Mouse (Mus musculus) hindbrain, embryonic 13.5 days (tissue): ENCODE data around the gene Pcna. TPM values are rescaled to one million over a fixed set of nuclear protein-coding genes. Genes with fewer than 3 reads are reported as not detected.
"Not testable (repeated sequence)": the region's sequence is repeated elsewhere in the genome, so short reads cannot be mapped to it uniquely, and the experiment has no call there.

Experiments
- ATAC-seq: fragments of 200-750 bp; cut with Nextera tagmentation; 2 replicates; pipeline ENCODE4 v1.8.0; 2017; ENCODE audit warnings: moderate TSS enrichment; ENCODE audit not compliant: low FRiP score
- H3K27ac ChIP-seq: fragments of 300-500 bp; sonication (generic); 2 replicates; pipeline ENCODE4 v1.5.1; 2015; ENCODE audit warnings: inconsistent platforms, mild to moderate bottlenecking, moderate library complexity
- H3K27me3 ChIP-seq: fragments of 300-500 bp; sonication (generic); 2 replicates; pipeline ENCODE4 v1.6.1; 2015; ENCODE audit warnings: mild to moderate bottlenecking, inconsistent platforms
- H3K36me3 ChIP-seq: fragments of 300-500 bp; sonication (generic); 2 replicates; pipeline ENCODE4 v1.6.1; 2015; ENCODE audit warnings: mild to moderate bottlenecking, inconsistent platforms
- H3K4me1 ChIP-seq: fragments of 300-500 bp; sonication (generic); replicated peaks from 2 replicates; pipeline ENCODE4 v1.6.1; 2015; ENCODE audit warnings: inconsistent platforms
- H3K4me2 ChIP-seq: fragments of 300-500 bp; sonication (generic); 2 replicates; pipeline ENCODE4 v1.6.1; 2015; ENCODE audit warnings: inconsistent platforms, mild to moderate bottlenecking, moderate library complexity
- H3K4me3 ChIP-seq: fragments of 300-500 bp; sonication (generic); 2 replicates; pipeline ENCODE4 v1.5.1; 2015; ENCODE audit warnings: mild to moderate bottlenecking, inconsistent platforms
- H3K9ac ChIP-seq: fragments of 300-500 bp; sonication (generic); 2 replicates; pipeline ENCODE4 v1.6.1; 2015; ENCODE audit warnings: mild to moderate bottlenecking, inconsistent platforms
- H3K9me3 ChIP-seq: fragments of 300-500 bp; sonication (generic); 2 replicates; pipeline ENCODE4 v1.6.1; 2016; ENCODE audit warnings: inconsistent platforms
- WGBS: fragments of 180-500 bp; shearing (Covaris S2); methylation state at CpG from one replicate; pipeline ENCODE4 v1.1.7; 2015; 5-methylcytosine and 5-hydroxymethylcytosine counted together
- polyA plus RNA-seq: library from polyadenylated mRNA; unstranded; fragments of >200 nt; fragmentation: Nextera tagmentation; extraction: Ambion mirVana; gene quantifications from 2 replicates; pipeline ENCODE4 v1.2.1, GENCODE M21; 2015

Pcna gene
- polyA plus RNA-seq, 1 experiment from 2014 or later, result 115 TPM

DNA sequence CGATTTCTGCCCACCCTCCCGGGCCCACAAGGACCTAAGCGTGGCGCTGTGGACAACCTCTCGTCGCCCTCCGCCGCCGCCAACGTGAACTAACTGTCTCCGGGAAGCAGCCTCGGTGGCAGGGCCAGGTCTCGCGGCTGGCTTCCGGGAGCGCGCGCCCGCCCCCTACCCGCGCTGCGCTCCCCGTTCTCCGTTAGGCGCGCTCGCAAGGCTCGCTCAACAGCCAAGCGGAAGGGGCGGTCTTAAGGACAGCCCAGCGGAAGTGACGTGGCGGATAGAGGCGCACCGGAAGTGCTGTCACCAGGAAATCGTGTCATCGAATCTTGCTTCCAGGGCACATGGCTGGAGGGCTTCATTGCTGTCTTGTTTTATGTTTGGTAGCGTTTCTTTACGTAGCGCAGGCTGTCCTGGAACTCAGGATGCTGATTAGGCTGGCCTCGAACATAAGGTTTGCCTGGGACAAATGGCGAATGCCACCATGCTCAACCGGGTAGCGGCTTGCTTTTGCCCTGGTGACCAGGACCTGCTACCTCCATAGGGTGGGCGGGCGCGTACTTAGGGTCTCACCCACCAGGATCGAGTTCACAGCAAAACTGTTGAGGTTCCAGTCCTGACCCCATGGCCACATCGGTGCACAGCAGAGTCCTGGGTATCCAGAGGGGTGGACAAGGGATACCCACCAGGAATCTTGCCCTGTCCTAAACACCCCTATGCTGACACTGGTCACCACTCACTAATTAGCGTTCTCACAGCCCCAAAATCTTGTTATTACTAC lies 5.4 kb downstream of the Pcna start, which contains the start of gene Tmem230:
Gene Tmem230, minus strand, starts transcription at position 269 of the 775 bp plus-strand sequence.
- H3K4me1 ChIP-seq, result peaks cover 32% of the 10 kb centered on the region
- H3K27ac ChIP-seq, result peak within 1 kb of the TSS; percentile 85
- H3K4me2 ChIP-seq, result peak within 1 kb of the TSS; percentile 93
- H3K9ac ChIP-seq, result peak within 1 kb of the TSS; percentile 73
- H3K4me3 ChIP-seq, result peak within 1 kb of the TSS; percentile 60
- H3K27me3 ChIP-seq, result no peaks in the 10 kb centered on the region
- peaks cover 17% of the 10 kb centered on the region for H3K36me3 ChIP-seq
- H3K9me3 ChIP-seq, result no peaks in the 10 kb centered on the region
- 5% methylated on average over 50 of the region's 50 CpGs for WGBS
- peak; percentile 94 for ATAC-seq

DNA sequence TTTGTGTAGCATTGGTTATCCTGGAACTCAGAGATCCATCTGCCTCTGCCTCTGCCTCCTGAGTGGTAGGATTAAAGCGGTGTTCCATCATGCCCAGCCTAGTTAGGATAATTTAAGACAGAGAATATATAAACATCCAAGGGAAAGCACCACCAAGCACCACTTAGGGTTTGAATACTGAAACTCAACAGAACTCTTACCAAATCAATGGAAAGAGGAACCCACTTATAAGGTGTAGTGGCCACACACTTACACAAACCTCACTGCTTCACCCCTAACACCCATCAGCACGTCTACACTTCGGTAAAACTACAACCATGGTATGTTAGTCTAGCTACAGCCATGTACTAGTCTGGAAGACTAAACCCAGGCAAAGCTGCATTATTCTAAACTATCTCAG lies 9.7 kb downstream of the Pcna start:
- WGBS, result 95% methylated on average over 3 of the region's 3 CpGs
- H3K27me3 ChIP-seq, result no peaks in the 10 kb centered on the region
- no peaks in the 10 kb centered on the region for H3K9me3 ChIP-seq

DNA sequence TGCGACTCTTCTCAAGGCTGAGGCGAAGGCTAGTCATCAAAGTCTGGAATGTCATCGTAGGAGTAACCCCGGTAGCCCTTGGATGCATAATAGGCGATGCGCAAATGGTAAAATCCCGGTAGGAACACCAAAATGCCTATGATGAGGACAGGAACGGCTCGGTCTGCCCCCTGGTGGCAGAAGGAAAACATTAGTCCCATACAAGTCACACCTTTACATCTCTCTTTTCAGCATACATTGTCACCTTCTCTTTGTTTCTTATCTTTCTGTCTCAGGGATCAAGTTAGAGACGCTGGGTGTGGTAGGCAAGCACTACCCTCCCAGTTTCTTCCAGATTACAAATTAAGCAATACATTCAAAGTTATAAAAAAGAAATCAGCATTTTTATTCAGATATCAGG lies 12.7 kb downstream of the Pcna start:
- not testable (repeated sequence) for ATAC-seq, H3K27me3 ChIP-seq, H3K9ac ChIP-seq, H3K4me2 ChIP-seq, H3K27ac ChIP-seq, H3K4me1 ChIP-seq, H3K9me3 ChIP-seq, H3K4me3 ChIP-seq
- WGBS, result 35% methylated on average over 10 of the region's 10 CpGs
- H3K36me3 ChIP-seq, result peaks cover 21% of the 10 kb centered on the region

More for the DNA sequence above, 9.7 kb downstream of the Pcna start:
- Histone ChIP-seq H3K4me2 (no peak overlapping the region), H3K27ac (no peak overlapping the region), H3K9ac (no peak overlapping the region), H3K4me3 (no peak overlapping the region), H3K4me1 (peaks cover 14% of the 10 kb centered on the region), H3K36me3 (peaks cover 21% of the 10 kb centered on the region)
- ATAC-seq, result no peak

DNA sequence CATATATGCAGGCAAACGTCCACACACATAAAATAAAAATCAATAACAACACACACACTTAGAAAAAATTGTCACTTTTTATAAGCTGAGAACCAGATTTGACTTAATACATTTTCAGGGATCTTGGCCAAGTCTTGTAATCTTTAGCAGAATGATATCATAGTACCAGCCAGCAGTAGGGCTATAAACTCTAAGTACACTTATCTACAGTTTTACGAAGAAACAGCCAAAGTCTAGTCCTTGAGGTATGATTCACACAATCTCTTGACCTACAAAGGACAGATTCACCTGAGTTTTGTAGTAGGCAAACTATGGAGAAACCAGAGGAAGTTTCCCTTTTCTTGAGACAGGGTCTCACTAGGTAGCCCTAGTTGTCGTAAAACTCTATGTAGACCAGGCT lies 13.7 kb downstream of the Pcna start:
- H3K4me1 ChIP-seq, H3K27ac ChIP-seq, ATAC-seq, H3K9me3 ChIP-seq, H3K9ac ChIP-seq, H3K4me2 ChIP-seq, H3K27me3 ChIP-seq, H3K4me3 ChIP-seq: not testable (repeated sequence)
- 89% methylated on average over 3 of the region's 3 CpGs for WGBS
- peaks cover 16% of the 10 kb centered on the region for H3K36me3 ChIP-seq

DNA sequence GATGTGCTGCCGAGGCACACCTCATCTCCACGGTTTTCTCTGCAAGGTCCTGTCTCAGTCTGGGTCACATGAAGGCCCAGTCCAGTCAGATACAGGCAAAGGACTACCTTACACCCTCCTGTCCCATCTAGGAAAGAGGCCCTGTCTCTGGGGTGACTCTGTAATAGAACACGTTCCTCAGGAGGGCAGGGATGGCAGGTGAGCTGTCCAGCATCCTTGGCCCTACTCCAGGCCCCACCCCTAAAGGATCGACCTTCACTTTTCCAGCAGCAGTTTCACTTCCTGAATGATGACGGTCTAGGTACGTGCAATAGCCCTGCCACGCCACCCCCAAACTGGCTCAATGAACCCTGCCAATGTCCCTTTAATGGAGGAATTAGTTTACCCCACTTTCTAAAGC lies 17.1 kb downstream of the Pcna start:
- no peak overlapping the region for H3K4me2 ChIP-seq
- no peak for ATAC-seq
- H3K27ac ChIP-seq, result no peak overlapping the region
- no peaks in the 10 kb centered on the region for H3K27me3 ChIP-seq
- H3K36me3 ChIP-seq, result no peaks in the 10 kb centered on the region
- no peaks in the 10 kb centered on the region for H3K9me3 ChIP-seq
- no peak overlapping the region for H3K9ac ChIP-seq
- WGBS, result 85% methylated on average over 7 of the region's 7 CpGs
- no peak overlapping the region for H3K4me3 ChIP-seq
- H3K4me1 ChIP-seq, result no peaks in the 10 kb centered on the region

DNA sequence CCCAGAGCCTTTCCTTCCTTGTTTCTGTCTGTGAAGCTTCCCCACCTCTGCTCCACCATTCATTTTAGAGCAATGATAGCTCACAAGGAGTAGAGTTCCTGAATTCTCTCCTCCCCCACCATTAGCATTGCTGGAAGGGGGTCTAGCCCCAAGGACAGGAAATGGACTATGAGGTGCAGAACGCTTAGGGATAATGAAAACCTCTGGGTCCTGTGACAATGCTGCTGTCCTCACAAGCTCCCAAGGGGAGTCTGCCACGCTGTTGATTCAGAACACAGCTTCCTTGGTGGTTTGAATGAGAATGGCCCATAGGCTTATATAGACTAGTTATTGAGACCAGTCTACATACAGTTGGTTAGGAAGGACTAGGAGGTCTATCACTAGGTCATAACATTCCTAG lies 17.8 kb downstream of the Pcna start:
- Histone ChIP-seq H3K4me1 (no peaks in the 10 kb centered on the region), H3K4me3 (no peak overlapping the region), H3K9ac (no peak overlapping the region), H3K4me2 (no peak overlapping the region), H3K27me3 (no peaks in the 10 kb centered on the region), H3K36me3 (no peaks in the 10 kb centered on the region), H3K27ac (no peak overlapping the region), H3K9me3 (no peaks in the 10 kb centered on the region)
- WGBS, result 73% methylated on average over 2 of the region's 2 CpGs
- no peak for ATAC-seq

DNA sequence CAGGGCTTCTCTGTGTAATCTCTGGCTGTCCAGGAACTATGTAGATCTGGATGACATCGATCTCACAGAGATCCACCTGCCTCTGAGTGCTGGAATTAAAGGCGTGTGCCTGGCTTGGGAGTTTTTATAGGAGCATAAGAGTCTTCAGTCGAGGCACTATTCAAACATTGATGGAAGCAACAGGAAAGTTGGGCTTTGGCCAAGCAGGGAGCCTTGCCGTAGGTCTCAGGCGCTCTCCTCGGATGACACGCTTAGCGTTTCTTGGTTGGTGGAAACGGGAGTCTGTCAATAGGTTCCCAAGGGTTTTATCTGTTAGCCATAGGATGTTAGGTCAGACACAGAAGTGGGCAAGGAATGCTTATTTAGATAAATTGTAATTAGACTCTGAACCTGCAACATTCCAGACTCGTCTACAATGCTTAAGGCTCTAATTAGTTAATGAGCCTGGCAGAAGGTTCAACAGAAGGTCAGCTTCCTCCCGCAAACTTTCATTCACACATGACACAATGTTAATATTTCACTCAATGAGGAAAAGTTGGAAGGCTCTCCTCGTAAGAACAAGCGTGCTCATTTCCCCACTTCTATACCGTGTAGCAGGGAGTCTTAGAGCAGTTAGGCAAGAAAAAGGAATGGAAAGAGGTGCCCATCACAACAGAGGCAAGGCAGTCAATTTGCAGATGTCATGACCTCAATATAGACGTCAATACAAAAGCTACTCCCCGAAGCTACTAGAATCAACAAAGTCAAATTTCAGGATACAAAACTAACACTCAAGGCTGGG lies 18.9 kb downstream of the Pcna start:
- no peak for ATAC-seq
- Histone ChIP-seq H3K27me3 (no peaks in the 10 kb centered on the region), H3K36me3 (no peaks in the 10 kb centered on the region), H3K4me3 (no peak overlapping the region), H3K27ac (no peak overlapping the region), H3K9ac (no peak overlapping the region), H3K4me1 (no peaks in the 10 kb centered on the region), H3K9me3 (no peaks in the 10 kb centered on the region), H3K4me2 (no peak overlapping the region)
- WGBS, result 78% methylated on average over 16 of the region's 16 CpGs

DNA sequence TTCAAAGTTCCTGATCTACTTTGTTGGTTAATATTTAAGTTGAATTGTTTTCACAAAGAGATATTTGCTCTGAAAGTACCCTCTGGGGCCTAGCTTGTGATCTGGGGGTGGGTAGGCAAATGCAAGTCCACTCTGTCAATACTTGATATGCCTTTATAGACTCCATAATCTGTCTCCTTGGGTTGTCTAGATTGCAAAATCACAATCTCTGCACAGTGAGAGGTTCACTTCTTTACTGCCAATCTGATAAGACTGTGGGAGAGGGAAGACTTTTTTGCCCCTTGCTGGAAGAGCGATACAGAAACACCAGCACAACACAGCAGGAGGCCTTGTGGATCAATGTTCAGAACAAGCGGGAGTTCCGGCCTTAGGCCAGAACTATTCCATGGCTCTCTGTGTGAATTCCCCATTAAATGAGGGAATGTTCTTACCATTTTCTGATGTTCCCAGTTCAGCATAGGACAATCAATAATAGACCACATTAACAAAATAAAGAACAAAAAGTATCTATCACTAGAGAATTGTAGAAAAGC lies 20.6 kb downstream of the Pcna start:
- no peak overlapping the region for H3K4me2 ChIP-seq
- H3K9me3 ChIP-seq, result no peaks in the 10 kb centered on the region
- ATAC-seq, result no peak
- H3K9ac ChIP-seq, result no peak overlapping the region
- H3K36me3 ChIP-seq, result no peaks in the 10 kb centered on the region
- H3K4me1 ChIP-seq, result no peaks in the 10 kb centered on the region
- no peak overlapping the region for H3K4me3 ChIP-seq
- no peak overlapping the region for H3K27ac ChIP-seq
- no peaks in the 10 kb centered on the region for H3K27me3 ChIP-seq
- 67% methylated on average over 3 of the region's 3 CpGs for WGBS

DNA sequence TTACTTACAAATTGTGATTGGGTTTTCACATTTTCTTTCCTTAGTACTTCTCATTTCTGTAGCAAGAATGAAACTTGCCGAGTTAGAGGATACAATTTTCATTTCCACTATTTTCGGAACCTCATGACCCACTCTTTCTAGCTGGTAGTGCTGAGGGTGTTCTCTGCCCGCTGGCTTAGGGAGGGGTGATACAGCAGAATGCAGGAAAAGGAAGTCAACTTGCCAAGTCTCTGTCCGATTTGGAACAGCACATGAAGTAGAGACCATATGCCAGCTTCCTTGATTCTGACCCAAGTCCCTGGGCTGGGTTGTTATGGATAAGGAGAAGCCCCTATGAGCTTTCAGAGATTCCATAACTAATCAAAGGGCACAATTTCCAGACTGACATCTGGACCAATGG lies 28.8 kb downstream of the Pcna start:
- Histone ChIP-seq H3K27me3 (no peaks in the 10 kb centered on the region), H3K36me3 (no peaks in the 10 kb centered on the region), H3K4me2 (no peak overlapping the region), H3K9ac (no peak overlapping the region), H3K4me1 (no peaks in the 10 kb centered on the region), H3K9me3 (no peaks in the 10 kb centered on the region), H3K4me3 (no peak overlapping the region), H3K27ac (no peak overlapping the region)
- ATAC-seq, result no peak
- 88% methylated on average over 4 of the region's 4 CpGs for WGBS

DNA sequence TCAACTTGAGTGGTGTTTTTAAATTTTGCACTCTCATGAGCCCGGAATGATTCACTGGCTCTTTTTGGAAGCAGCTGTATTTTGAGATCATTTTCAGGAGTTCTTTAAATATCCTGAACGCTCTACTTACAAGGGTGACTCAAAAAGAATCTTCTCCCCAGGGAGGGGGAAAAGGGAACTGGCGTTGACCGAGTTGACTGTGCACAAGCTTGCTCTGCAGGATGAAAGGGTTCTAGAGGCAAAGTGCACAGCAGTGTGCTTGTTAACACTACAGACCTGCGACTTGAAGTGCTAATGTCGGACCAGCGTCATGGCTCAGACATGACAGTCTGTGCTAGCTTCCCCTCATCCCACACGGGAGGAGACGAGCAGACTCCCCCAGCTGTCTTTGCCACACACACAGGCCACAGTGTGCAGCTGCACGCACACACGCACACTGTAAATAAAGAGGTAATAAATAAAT lies 31.5 kb downstream of the Pcna start:
- H3K4me1 ChIP-seq, result no peaks in the 10 kb centered on the region
- H3K36me3 ChIP-seq, result no peaks in the 10 kb centered on the region

DNA sequence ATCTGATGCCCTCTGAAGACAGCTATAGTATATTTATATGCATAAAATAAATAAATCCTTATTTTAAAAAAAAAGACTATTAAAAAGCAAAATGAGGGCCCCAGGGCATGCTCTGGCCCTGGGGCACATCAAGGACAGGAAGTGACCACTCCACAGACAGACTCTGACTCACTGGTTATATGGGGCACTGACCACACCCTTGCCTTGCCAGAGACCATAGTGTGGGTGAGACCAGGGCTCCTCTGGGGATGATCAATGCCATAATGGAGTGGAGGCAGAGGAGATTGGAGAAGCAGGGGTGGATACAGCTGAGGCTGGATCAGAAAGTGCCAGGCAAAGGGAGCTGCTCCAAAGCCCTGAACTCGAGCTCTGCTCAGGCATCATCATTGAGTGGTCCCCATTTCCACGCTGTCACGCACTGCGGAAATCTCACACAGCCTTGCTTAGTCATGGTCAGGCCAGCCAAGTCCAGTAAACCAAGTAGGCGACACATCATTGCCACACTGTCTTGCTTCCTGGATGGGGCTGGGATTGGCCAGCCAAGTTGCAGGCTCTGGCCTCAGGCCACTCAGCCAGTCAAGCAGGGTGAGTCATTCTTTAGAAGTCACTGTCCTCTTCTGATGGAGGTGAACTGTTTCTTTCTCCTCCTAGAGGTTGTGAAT lies 41.0 kb downstream of the Pcna start:
- no peak for ATAC-seq
- Histone ChIP-seq H3K27ac (no peak overlapping the region), H3K4me3 (no peak overlapping the region), H3K9ac (no peak overlapping the region), H3K4me2 (no peak overlapping the region), H3K4me1 (no peaks in the 10 kb centered on the region), H3K36me3 (no peaks in the 10 kb centered on the region), H3K27me3 (no peaks in the 10 kb centered on the region), H3K9me3 (no peaks in the 10 kb centered on the region)
- 93% methylated on average over 5 of the region's 5 CpGs for WGBS

More for the DNA sequence above, 31.5 kb downstream of the Pcna start:
- Histone ChIP-seq H3K9ac (no peak overlapping the region), H3K9me3 (no peaks in the 10 kb centered on the region), H3K27me3 (no peaks in the 10 kb centered on the region), H3K4me2 (no peak overlapping the region), H3K27ac (no peak overlapping the region), H3K4me3 (no peak overlapping the region)
- no peak for ATAC-seq
- WGBS, result 77% methylated on average over 11 of the region's 11 CpGs

DNA sequence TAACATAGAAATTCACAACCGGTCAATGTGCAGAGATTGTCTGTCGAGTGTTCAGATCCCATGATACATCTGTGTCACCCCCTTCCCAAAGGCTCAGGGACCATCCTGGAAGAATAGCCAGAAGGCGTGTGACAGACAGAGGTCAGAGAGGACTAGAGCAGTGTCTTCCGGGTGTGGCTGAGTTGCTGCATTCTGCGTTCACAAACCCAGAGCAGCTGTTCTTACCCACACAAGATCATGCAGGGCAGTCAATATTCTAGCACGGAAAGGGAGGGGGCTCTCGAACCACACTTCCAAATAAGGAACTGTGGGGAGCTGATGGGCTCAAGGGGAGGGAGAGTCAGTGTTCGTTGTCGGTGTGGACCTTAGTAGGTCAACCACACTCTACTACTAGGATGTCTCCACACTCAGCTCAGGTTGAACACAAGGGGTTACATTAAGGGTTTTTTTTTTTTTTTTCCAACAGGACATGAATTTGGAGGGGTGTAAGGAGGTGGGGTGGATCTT lies 42.3 kb downstream of the Pcna start:
- Histone ChIP-seq H3K27ac (no peak overlapping the region), H3K4me3 (no peak overlapping the region), H3K4me1 (no peaks in the 10 kb centered on the region), H3K9ac (no peak overlapping the region), H3K27me3 (no peaks in the 10 kb centered on the region), H3K4me2 (no peak overlapping the region), H3K36me3 (no peaks in the 10 kb centered on the region), H3K9me3 (no peaks in the 10 kb centered on the region)
- no peak for ATAC-seq
- WGBS, result 89% methylated on average over 9 of the region's 9 CpGs
